Mouse (Mus musculus): Measurements from ENCODE around the gene Tcaim.

GRCm38 (mm10) chr9:122864848-122865247 is 59.5 kb downstream of the Tcaim start:
- TF ChIP-seq CTCF (IDR thresholded peaks at IDR 0.05; ENCODE audit: insufficient read depth, low read depth, low read length): no peak
- no peak for TF ChIP-seq POLR2A (IDR thresholded peaks at IDR 0.05; ENCODE audit: insufficient read depth, low read depth, low read length)
